Mouse (Mus musculus): Measurements from ENCODE around the gene Dnajc25. TPM values are rescaled to one million over a fixed set of nuclear protein-coding genes. Genes with fewer than 3 reads are reported as not detected.

Gene Dnajc25
- total RNA-seq (2023) = 6.0 and 6.5 TPM in 2 replicates

DNA sequence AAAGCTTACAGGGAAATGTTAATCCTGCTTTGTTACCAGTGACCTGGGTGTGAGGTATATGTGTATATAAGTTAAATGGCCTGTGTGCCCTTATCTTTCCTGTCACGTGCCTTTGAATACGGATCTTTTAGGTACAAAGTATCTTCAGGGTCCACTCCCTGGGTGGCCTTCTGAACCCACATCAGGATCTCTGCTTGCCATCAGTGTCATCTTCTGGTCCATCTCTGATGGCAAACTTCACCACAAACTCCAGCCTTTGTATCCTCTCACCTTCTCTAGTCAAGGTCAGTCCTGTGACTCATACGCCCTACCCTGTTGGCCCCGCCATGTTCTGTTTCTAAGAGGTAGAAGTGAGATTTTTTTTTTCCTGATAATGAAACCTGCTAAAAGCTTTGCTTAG is at the start of gene Dnajc25:
Gene Dnajc25, plus strand, starts transcription at position 301 of the 400 bp plus-strand sequence.

DNA sequence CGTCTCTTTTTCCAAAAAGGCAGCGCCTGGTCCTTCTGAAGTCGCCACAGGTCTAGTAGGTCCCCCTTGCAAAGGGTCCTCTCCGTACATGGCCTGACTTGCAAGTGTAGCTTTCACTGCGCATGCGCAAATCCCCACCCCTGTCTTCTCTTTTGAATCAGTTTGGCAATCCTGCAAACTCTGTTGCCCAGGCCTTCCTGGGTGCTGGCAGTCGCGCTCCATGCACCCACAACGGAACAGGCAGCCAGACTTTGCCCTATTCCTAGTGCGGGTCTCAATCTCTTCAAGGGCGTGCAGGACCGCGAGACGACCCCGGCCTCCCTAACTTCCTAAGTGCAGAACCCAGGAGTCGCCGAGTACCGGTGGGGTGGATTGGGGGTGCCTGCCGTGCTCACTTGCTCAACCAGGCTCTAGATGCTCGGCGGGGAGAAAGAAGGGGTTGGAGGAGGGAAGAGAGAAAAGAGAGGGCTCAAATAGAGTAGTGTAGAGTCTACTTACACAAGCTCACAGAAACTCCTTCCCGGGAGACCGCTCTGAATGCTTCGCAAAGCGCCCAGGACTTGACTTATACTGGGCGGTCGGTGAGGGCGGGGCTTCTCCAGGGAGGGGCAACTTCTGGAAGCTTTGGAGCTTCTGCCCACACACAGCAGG is 8.2 kb upstream of the Dnajc25 start, which contains the start of gene Ptgr1:
Gene Ptgr1, minus strand, starts transcription at position 580 of the 651 bp plus-strand sequence.

DNA sequence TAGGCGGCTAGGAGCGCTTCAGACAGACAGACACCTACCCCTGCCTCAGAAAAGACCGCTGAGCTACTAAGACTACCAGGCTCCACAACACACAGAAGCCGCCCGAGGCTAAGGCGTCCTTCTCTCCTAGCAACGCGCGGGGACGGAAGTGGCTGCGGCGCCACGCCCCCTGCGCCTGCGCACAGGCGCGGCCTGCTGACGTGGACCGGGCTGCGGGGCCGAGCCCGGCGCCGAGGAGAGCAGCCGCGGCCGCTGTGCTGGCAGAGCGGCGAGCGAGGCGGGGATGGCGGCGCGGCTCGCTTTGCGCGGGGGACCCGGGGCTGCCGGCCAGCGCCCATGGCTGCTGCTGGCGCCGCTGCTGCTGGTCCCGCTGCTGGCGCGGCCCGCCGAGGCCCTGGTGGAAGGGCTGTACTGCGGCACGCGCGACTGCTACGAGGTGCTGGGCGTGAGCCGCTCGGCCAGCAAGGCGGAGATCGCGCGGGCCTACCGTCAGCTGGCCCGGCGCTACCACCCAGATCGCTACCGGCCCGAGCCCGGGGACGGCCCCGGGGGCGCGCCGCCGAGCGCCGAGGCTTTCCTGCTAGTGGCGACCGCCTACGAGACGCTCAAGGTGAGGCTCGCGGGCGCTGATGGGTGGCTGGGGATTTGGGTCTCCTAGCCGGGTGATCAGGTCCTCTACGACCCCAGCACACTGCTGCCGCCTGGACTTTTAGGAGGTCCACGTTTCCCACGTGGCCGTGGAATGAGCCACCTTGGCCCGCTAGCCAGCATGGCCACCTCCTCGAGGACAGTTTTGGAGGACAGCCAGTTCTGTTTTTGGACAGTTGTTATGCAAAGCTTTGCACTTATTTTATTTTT is 8.3 kb downstream of the Dnajc25 start, which contains the start of gene Gm20503:
Gene Gm20503, plus strand, starts transcription at position 263 of the 858 bp plus-strand sequence.

DNA sequence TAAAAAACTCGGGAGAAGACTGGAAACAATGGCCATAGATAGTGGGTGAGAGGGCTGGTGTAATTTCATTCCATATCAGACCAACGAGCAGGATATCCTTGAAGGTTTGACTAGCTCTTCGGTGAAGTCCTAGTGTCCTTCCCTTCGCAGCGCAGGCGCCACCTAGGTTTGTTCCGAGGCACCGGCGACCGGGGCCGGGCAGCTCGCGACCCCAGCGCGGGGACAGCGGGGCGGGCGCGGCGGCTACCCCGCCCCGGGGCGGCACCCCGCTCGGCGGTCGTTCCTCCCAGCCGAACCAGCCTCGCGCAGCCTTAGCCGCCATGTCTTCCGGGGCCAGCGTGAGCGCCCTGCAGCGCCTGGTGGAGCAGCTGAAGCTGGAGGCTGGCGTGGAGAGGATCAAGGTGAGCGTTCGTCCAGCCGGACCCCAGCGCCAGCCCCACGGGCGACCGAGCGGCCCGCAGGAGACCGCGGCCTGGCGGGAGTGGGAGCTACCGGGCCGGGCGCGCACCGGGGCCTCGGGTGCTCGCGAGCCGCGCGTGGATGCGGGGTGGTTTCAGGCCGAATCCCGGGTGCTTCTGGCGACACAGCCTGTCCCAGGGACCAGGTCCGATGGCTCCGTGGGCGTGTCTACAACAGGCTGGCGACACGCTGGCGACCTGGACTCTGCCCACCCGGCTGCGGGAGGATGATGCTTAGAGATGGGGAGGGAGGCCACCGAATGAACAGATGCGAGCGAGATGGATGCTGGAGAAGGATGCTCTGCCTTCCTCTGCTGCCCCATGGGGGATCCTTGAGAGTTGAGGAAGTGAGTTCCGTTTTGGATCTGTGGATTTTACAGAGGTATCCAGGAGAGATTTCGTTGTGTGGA is 40.3 kb downstream of the Dnajc25 start, which contains the start of gene Gng10:
Gene Gng10, plus strand, starts transcription at position 171 of the 868 bp plus-strand sequence.

Other genes with a start within 250 kb of the Dnajc25 start
- gene Olfr267, start 207.3 kb upstream of the Dnajc25 start, total RNA-seq (2023) = not detected in 2 replicates
- 78.2 and 104 TPM in 2 replicates for gene Ecpas, start 82.3 kb upstream of the Dnajc25 start, total RNA-seq (2023)
- not detected in 2 replicates for gene Zkscan16, start 51.4 kb upstream of the Dnajc25 start, total RNA-seq (2023)
- gene Ptgr1, start 7.9 kb upstream of the Dnajc25 start, total RNA-seq (2023) = 18.2 and 21.9 TPM in 2 replicates
- gene Gm20503, start 8.1 kb downstream of the Dnajc25 start, total RNA-seq (2023) = 4.4 TPM in 1 of 2 replicates, not detected in the other
- 60.6 and 65.0 TPM in 2 replicates for gene Gng10, start 40.0 kb downstream of the Dnajc25 start, total RNA-seq (2023)
- not detected in 2 replicates for gene AI481877, start 143.9 kb downstream of the Dnajc25 start, total RNA-seq (2023)
- 27.3 and 27.8 TPM in 2 replicates for gene Ugcg, start 194.2 kb downstream of the Dnajc25 start, total RNA-seq (2023)

All from neutrophil, adult 65 days (primary cell).